In genomic region chr5:24739141-24739753, GRCm38 (mm10) we compare ENCODE assay signal across 8 mouse cellular contexts. TPM values are rescaled to one million over a fixed set of nuclear protein-coding genes. Genes with fewer than 3 reads are reported as not detected.
DNase-seq lines count a peak whose midpoint lies in the region; ATAC-seq and TF ChIP-seq lines count a peak whose summit lies in the region.

No protein-coding gene starts in this region.

- H3K27ac ChIP-seq in kidney, embryonic 14.5 days (ENCODE audit: low read depth, low read length), result peak overlapping the region; percentile 85
- no peak overlapping the region for H3K27ac ChIP-seq in liver, embryonic 14.5 days

- 0 out of 2 replicates have a peak overlapping the region, but pooled peaks have one; percentile 18 for H3K9ac ChIP-seq in kidney, embryonic 14.5 days (ENCODE audit: low read depth, low read length)
- no peak overlapping the region for H3K9ac ChIP-seq in liver, embryonic 14.5 days (replicated peaks)

- peak overlapping the region; percentile 12; the same call in 1 of the 2 replicates for H3K4me2 ChIP-seq in kidney, embryonic 14.5 days (replicated peaks; ENCODE audit: low read depth, low read length)
- H3K4me2 ChIP-seq in liver, embryonic 14.5 days (ENCODE audit: low read depth), result peak overlapping the region; percentile 24

- H3K27me3 ChIP-seq in kidney, embryonic 14.5 days (ENCODE audit: control insufficient read depth, insufficient read depth, low read length), result no peaks in the 10 kb centered on the region
- H3K27me3 ChIP-seq in liver, embryonic 14.5 days (ENCODE audit: control insufficient read depth, insufficient read depth, low read length), result no peaks in the 10 kb centered on the region

- H3K4me3 ChIP-seq in kidney, embryonic 14.5 days (ENCODE audit: low read length), result no peak overlapping the region
- H3K4me3 ChIP-seq in liver, embryonic 14.5 days (ENCODE audit: insufficient read depth in 1 of 2, low read depth in 2 of 2, low read length in 2 of 2), result no peak overlapping the region

- peak; percentile 59; the same call in 1 of the 2 replicates for ATAC-seq in kidney, embryonic 14.5 days (ENCODE audit: low FRiP score, low TSS enrichment)
- 0 out of 2 replicates have a peak, but pooled peaks have one; percentile 26 for ATAC-seq in liver, embryonic 14.5 days (ENCODE audit: insufficient read depth)

- no peaks in the 10 kb centered on the region for H3K9me3 ChIP-seq in kidney, embryonic 14.5 days (ENCODE audit: control insufficient read depth, low read length)
- no peaks in the 10 kb centered on the region for H3K9me3 ChIP-seq in liver, embryonic 14.5 days (ENCODE audit: control insufficient read depth, low read length)

- TF ChIP-seq CTCF in liver, embryonic 14.5 days (IDR thresholded peaks at IDR 0.05; ENCODE audit: low read depth), result no peak

- WGBS in kidney, embryonic 14.5 days, result 55% methylated on average over 15 of the region's 15 CpGs
- WGBS in liver, embryonic 14.5 days (ENCODE audit: insufficient replicate concordance), result 10% methylated on average over 15 of the region's 15 CpGs

- no peaks in the 10 kb centered on the region for H3K36me3 ChIP-seq in kidney, embryonic 14.5 days (ENCODE audit: control insufficient read depth, insufficient read depth, low read length)
- H3K36me3 ChIP-seq in liver, embryonic 14.5 days (replicated peaks; ENCODE audit: control insufficient read depth, insufficient read depth, low read depth), result no peaks in the 10 kb centered on the region

- no peak for TF ChIP-seq EP300 in liver, embryonic 14.5 days (IDR thresholded peaks at IDR 0.05; ENCODE audit: low read depth)

- H3K4me1 ChIP-seq in kidney, embryonic 14.5 days (ENCODE audit: control insufficient read depth, insufficient read depth, low read length), result 0 out of 2 replicates have a peak, but pooled peaks cover 6% of the 10 kb centered on the region
- H3K4me1 ChIP-seq in liver, embryonic 14.5 days (replicated peaks; ENCODE audit: control insufficient read depth in 2 of 2, insufficient read depth in 2 of 2, low read length in 1 of 2), result peaks cover 0 to 16% of the 10 kb centered on the region in 2 experiments; a peak in 2 of 4 replicates

- peak; percentile 54 to 67 for DNase-seq in adrenal gland, adult (ENCODE audit: inconsistent age in 2 of 2, low spot score in 1 of 2)
- DNase-seq in adrenal gland, postnatal 4 days (ENCODE audit: low spot score in 2 of 2), result no peak
- peak; percentile 59 for DNase-seq in Muller cell, postnatal 12 days (ENCODE audit: inconsistent ontology term)
- DNase-seq in heart, adult 8-10 months (ENCODE audit: low spot score), result peak; percentile 88
- DNase-seq in liver, embryonic 14.5 days (ENCODE audit: low read depth in 3 of 3, low spot score in 3 of 3), result no peak
- peak; percentile 46 for DNase-seq in right cerebral cortex, postnatal 4 days
- peak; percentile 52 for DNase-seq in yolk sac, embryonic 10.5 days (ENCODE audit: low spot score)

RNA-seq across cellular contexts. Expression of gene Wdr86, which starts 8.7 kb away (rescaled TPM):
- total RNA-seq in adrenal gland, postnatal 4 days (2021), result 1 to 10 TPM; 6.2 to 9.6 TPM
- 1 to 10 TPM in 1 of 4 experiments, under 1 TPM in 3; 0.16 to 1.2 (median 0.60) TPM for total RNA-seq in heart, adult 8-10 months (2022)
- 36.1 and 37.0 TPM in 2 replicates for polyA plus RNA-seq in kidney, embryonic 14.5 days (2014; fragmentation: Nextera tagmentation; extraction: Ambion mirVana)
- polyA plus RNA-seq in liver, embryonic 14.5 days (2012; rRNA removed), result 1.4 TPM in 2 replicates
- 1.1 and 1.5 TPM in 2 replicates for polyA plus RNA-seq in liver, embryonic 14.5 days (2014; fragmentation: Nextera tagmentation; extraction: Ambion mirVana)

RNA-seq across cellular contexts. Expression of gene Crygn, which starts 18.6 kb away (rescaled TPM):
- total RNA-seq in adrenal gland, postnatal 4 days (2021), result 1 to 10 TPM; 6.0 to 6.2 TPM
- not detected for total RNA-seq in heart, adult 8-10 months (2022)
- 1.7 and 2.6 TPM in 2 replicates for polyA plus RNA-seq in kidney, embryonic 14.5 days (2014; fragmentation: Nextera tagmentation; extraction: Ambion mirVana)
- polyA plus RNA-seq in liver, embryonic 14.5 days (2012; rRNA removed), result 0.06 TPM in 1 of 2 replicates, not detected in the other
- 1.2 TPM in 1 of 2 replicates, not detected in the other for polyA plus RNA-seq in liver, embryonic 14.5 days (2014; fragmentation: Nextera tagmentation; extraction: Ambion mirVana)

RNA-seq across cellular contexts. Expression of gene Nub1, which starts 53.9 kb away (rescaled TPM):
- total RNA-seq in adrenal gland, postnatal 4 days (2021), result 10 to 100 TPM; 59.7 to 61.7 TPM
- 10 to 100 TPM; 33.1 to 45.6 (median 36.7) TPM for total RNA-seq in heart, adult 8-10 months (2022)
- 33.9 and 45.0 TPM in 2 replicates for polyA plus RNA-seq in kidney, embryonic 14.5 days (2014; fragmentation: Nextera tagmentation; extraction: Ambion mirVana)
- polyA plus RNA-seq in liver, embryonic 14.5 days (2012; rRNA removed), result 6.7 and 10.8 TPM in 2 replicates
- polyA plus RNA-seq in liver, embryonic 14.5 days (2014; fragmentation: Nextera tagmentation; extraction: Ambion mirVana), result 10.5 and 11.9 TPM in 2 replicates

Comparison
In these comparisons a context has a peak if more than half of its experiments do, and no peak if none do; other contexts are left out.
1. DNase-seq: peak in adrenal gland, adult (2 of 2), Muller cell, postnatal 12 days (single experiment), heart, adult 8-10 months (single experiment), right cerebral cortex, postnatal 4 days (single experiment) and yolk sac, embryonic 10.5 days (single experiment); none in adrenal gland, postnatal 4 days (0 of 2) and liver, embryonic 14.5 days (0 of 3).